Mouse (Mus musculus): ENCODE results near the gene Lgr6. TPM values are rescaled to one million over a fixed set of nuclear protein-coding genes. Genes with fewer than 3 reads are reported as not detected.

Lgr6 gene
- polyA plus RNA-seq, 2 experiments, result 3.2 to 8.3 TPM

DNA sequence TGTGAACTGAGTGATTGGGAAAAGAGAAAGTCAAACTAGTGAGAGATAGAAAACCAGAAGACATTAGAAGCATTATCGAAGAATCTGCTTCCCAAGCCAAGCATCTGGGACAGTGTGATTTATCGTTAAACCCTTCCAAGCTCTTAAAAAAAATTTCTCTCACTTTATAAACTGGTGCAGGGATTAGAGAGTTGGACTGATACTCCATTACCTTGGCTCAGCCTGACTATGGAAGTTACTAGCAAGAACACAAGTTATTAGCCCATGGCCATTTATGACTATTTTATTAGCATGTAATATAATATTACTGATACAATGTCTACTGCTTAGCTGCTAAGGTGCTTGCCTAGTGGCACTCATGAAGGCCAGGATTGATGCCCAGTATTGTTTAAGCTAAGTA lies 60.6 kb downstream of the Lgr6 start:
- H3K36me3 ChIP-seq (ENCODE audit: control insufficient read depth, insufficient read depth, low read length), result no peaks in the 10 kb centered on the region
- 68% methylated on average over 2 of the region's 2 CpGs for whole genome bisulfite sequencing
- H3K4me1 ChIP-seq (ENCODE audit: control insufficient read depth, insufficient read depth, low read length), result no peaks in the 10 kb centered on the region
- no peak for ATAC-seq (ENCODE audit: low FRiP score, low read depth)
- H3K9ac ChIP-seq (ENCODE audit: low read depth, low read length, severe bottlenecking), result no peak overlapping the region
- TF ChIP-seq POLR2A (IDR thresholded peaks at IDR 0.05; ENCODE audit: borderline replicate concordance, extremely low read depth, insufficient read depth, insufficient read length), result no peak
- no peak overlapping the region for H3K4me3 ChIP-seq (replicated peaks; ENCODE audit: low read length)
- no peaks in the 10 kb centered on the region for H3K27me3 ChIP-seq (ENCODE audit: control insufficient read depth, insufficient read depth, low read length)
- no peak for DNase-seq (ENCODE audit: low spot score)
- H3K27ac ChIP-seq (replicated peaks; ENCODE audit: low read depth, low read length), result no peak overlapping the region
- no peaks in the 10 kb centered on the region for H3K9me3 ChIP-seq (ENCODE audit: control insufficient read depth, low read length)
- H3K4me2 ChIP-seq (replicated peaks; ENCODE audit: low read depth, low read length, severe bottlenecking), result no peak overlapping the region

DNA sequence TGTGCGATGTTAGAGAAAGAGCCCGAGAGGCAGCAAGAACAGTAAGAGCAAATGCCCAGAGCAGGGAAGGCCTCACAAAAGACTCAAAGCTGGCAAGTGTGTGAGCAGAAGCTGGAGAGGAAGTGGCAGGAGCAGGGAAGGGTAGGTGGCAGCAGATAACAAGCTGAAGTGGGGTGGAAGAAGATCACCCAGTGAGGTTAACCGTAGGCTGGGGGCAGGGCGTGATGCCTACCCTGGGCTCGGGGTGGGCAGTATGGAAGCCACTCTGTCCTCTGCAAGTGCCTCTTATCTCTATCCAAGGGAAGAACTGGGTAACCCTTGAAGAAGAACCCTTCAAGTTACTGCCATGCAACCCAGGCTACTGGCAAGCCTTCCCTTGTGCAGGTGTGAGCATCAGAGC lies 68.8 kb downstream of the Lgr6 start:
- WGBS, result 92% methylated on average over 5 of the region's 5 CpGs
- H3K27me3 ChIP-seq (ENCODE audit: control insufficient read depth, insufficient read depth, low read length), result no peaks in the 10 kb centered on the region
- no peak overlapping the region for H3K4me3 ChIP-seq (replicated peaks; ENCODE audit: low read length)
- no peak overlapping the region for H3K4me2 ChIP-seq (replicated peaks; ENCODE audit: low read depth, low read length, severe bottlenecking)
- H3K27ac ChIP-seq (replicated peaks; ENCODE audit: low read depth, low read length), result no peak overlapping the region
- H3K36me3 ChIP-seq (ENCODE audit: control insufficient read depth, insufficient read depth, low read length), result no peaks in the 10 kb centered on the region
- no peak overlapping the region for H3K9ac ChIP-seq (ENCODE audit: low read depth, low read length, severe bottlenecking)
- H3K4me1 ChIP-seq (ENCODE audit: control insufficient read depth, insufficient read depth, low read length), result no peaks in the 10 kb centered on the region
- no peaks in the 10 kb centered on the region for H3K9me3 ChIP-seq (ENCODE audit: control insufficient read depth, low read length)
- TF ChIP-seq POLR2A (IDR thresholded peaks at IDR 0.05; ENCODE audit: borderline replicate concordance, extremely low read depth, insufficient read depth, insufficient read length), result no peak
- no peak for DNase-seq (ENCODE audit: low spot score)
- no peak for ATAC-seq (ENCODE audit: low FRiP score, low read depth)

DNA sequence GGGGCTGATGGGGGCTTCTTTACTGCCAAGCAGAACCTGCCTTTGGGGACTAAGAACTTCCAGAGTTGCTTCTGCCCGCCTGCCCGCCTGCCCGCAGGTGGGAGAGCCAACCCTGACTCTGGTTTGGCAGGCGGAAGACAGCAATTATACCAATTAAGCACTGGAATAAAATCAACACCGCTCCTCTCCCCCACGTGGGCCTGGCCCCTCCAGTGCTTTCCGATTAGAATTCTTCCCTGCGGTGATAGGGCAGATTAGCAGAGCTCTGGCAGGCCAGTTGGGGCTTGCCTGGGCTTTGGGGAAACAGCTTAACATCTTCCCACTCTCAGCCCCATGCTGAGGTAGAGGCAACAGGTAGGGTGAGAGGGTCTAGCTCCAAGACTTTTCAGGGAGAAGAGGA lies 72.4 kb downstream of the Lgr6 start:
- Histone ChIP-seq H3K4me1 (ENCODE audit: control insufficient read depth, insufficient read depth, low read length) (no peaks in the 10 kb centered on the region), H3K27me3 (ENCODE audit: control insufficient read depth, insufficient read depth, low read length) (no peaks in the 10 kb centered on the region), H3K36me3 (ENCODE audit: control insufficient read depth, insufficient read depth, low read length) (no peaks in the 10 kb centered on the region), H3K27ac (replicated peaks; ENCODE audit: low read depth, low read length) (no peak overlapping the region), H3K9ac (ENCODE audit: low read depth, low read length, severe bottlenecking) (no peak overlapping the region), H3K9me3 (ENCODE audit: control insufficient read depth, low read length) (no peaks in the 10 kb centered on the region), H3K4me2 (replicated peaks; ENCODE audit: low read depth, low read length, severe bottlenecking) (no peak overlapping the region), H3K4me3 (replicated peaks; ENCODE audit: low read length) (no peak overlapping the region)
- DNase-seq (ENCODE audit: low spot score) (no peak), ATAC-seq (ENCODE audit: low FRiP score, low read depth) (no peak)
- no peak for TF ChIP-seq POLR2A (IDR thresholded peaks at IDR 0.05; ENCODE audit: borderline replicate concordance, extremely low read depth, insufficient read depth, insufficient read length)
- 34% methylated on average over 8 of the region's 8 CpGs for WGBS

GRCm38 (mm10) chr1:135030121-135030520 lies 75.0 kb downstream of the Lgr6 start:
- no peaks in the 10 kb centered on the region for H3K4me1 ChIP-seq (ENCODE audit: control insufficient read depth, insufficient read depth, low read length)
- DNase-seq (ENCODE audit: low spot score) (no peak), ATAC-seq (ENCODE audit: low FRiP score, low read depth) (no peak)
- TF ChIP-seq POLR2A (IDR thresholded peaks at IDR 0.05; ENCODE audit: borderline replicate concordance, extremely low read depth, insufficient read depth, insufficient read length), result no peak
- H3K4me3 ChIP-seq (replicated peaks; ENCODE audit: low read length), result no peak overlapping the region
- H3K4me2 ChIP-seq (replicated peaks; ENCODE audit: low read depth, low read length, severe bottlenecking), result no peak overlapping the region
- H3K9ac ChIP-seq (ENCODE audit: low read depth, low read length, severe bottlenecking), result no peak overlapping the region
- 82% methylated on average over 2 of the region's 2 CpGs for WGBS
- H3K36me3 ChIP-seq (ENCODE audit: control insufficient read depth, insufficient read depth, low read length), result no peaks in the 10 kb centered on the region
- no peaks in the 10 kb centered on the region for H3K9me3 ChIP-seq (ENCODE audit: control insufficient read depth, low read length)
- H3K27me3 ChIP-seq (ENCODE audit: control insufficient read depth, insufficient read depth, low read length), result no peaks in the 10 kb centered on the region
- no peak overlapping the region for H3K27ac ChIP-seq (replicated peaks; ENCODE audit: low read depth, low read length)

DNA sequence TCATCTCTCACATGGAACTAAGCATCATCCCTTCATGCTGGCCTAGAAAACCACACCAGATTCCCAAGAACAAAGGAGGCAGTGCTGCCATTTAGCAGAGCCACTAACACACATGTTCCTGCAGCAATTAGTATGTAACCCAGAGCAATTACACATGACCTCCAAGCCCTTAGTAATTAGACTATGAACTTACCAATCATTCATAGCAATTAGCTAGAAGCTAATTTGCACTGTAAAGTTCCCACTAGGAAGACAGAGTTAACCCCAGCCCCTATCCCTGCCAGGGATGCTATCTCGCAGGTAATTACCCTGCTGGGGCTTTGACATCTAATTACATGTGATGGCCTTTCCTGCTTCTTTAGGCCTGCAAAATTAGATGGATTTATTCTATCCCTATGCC lies 78.8 kb downstream of the Lgr6 start:
- H3K9ac ChIP-seq (ENCODE audit: low read depth, low read length, severe bottlenecking), result no peak overlapping the region
- H3K4me3 ChIP-seq (replicated peaks; ENCODE audit: low read length), result no peak overlapping the region
- no peak for TF ChIP-seq POLR2A (IDR thresholded peaks at IDR 0.05; ENCODE audit: borderline replicate concordance, extremely low read depth, insufficient read depth, insufficient read length)
- no peaks in the 10 kb centered on the region for H3K27me3 ChIP-seq (ENCODE audit: control insufficient read depth, insufficient read depth, low read length)
- no peak for ATAC-seq (ENCODE audit: low FRiP score, low read depth)
- no peak overlapping the region for H3K27ac ChIP-seq (replicated peaks; ENCODE audit: low read depth, low read length)
- H3K4me2 ChIP-seq (replicated peaks; ENCODE audit: low read depth, low read length, severe bottlenecking), result no peak overlapping the region
- 0 out of 2 replicates have a peak, but pooled peaks cover 3% of the 10 kb centered on the region for H3K9me3 ChIP-seq (ENCODE audit: control insufficient read depth, low read length)
- WGBS, result 56% methylated on average over 1 of the region's 1 CpGs
- H3K36me3 ChIP-seq (ENCODE audit: control insufficient read depth, insufficient read depth, low read length), result no peaks in the 10 kb centered on the region
- H3K4me1 ChIP-seq (ENCODE audit: control insufficient read depth, insufficient read depth, low read length), result peaks cover 9% of the 10 kb centered on the region; the same call in 1 of the 2 replicates
- DNase-seq (ENCODE audit: low spot score), result no peak

DNA sequence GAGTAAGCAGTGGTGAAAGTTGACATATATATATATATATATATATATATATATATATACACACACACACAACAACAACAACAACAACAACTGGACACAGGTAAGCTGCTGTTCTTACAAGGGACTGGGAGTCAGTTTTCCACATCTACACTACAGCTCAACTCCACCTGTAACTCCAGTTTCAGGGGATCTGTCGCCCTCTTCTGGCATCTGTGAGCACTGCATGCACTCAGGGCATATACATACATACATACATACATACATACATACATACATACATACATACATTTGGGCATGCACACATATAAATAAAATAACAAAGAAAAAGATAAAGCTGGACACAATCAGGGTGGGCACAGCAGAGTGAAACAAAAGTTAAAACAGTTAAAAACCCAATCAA lies 81.5 kb downstream of the Lgr6 start:
- peaks cover 36% of the 10 kb centered on the region for H3K4me1 ChIP-seq (ENCODE audit: control insufficient read depth, insufficient read depth, low read length)
- WGBS, result 79% methylated on average over 1 of the region's 1 CpGs

More for the DNA sequence above, 81.5 kb downstream of the Lgr6 start:
- H3K27me3 ChIP-seq (ENCODE audit: control insufficient read depth, insufficient read depth, low read length), result 0 out of 2 replicates have a peak, but pooled peaks cover 2% of the 10 kb centered on the region
- H3K4me3 ChIP-seq (replicated peaks; ENCODE audit: low read length), result no peak overlapping the region
- no peak overlapping the region for H3K27ac ChIP-seq (replicated peaks; ENCODE audit: low read depth, low read length)
- no peak overlapping the region for H3K9ac ChIP-seq (ENCODE audit: low read depth, low read length, severe bottlenecking)
- no peak for TF ChIP-seq POLR2A (IDR thresholded peaks at IDR 0.05; ENCODE audit: borderline replicate concordance, extremely low read depth, insufficient read depth, insufficient read length)
- no peak for DNase-seq (ENCODE audit: low spot score)
- no peaks in the 10 kb centered on the region for H3K36me3 ChIP-seq (ENCODE audit: control insufficient read depth, insufficient read depth, low read length)
- no peak for ATAC-seq (ENCODE audit: low FRiP score, low read depth)
- no peak overlapping the region for H3K4me2 ChIP-seq (replicated peaks; ENCODE audit: low read depth, low read length, severe bottlenecking)
- H3K9me3 ChIP-seq (ENCODE audit: control insufficient read depth, low read length), result 0 out of 2 replicates have a peak, but pooled peaks cover 3% of the 10 kb centered on the region

Data from limb, embryonic 14.5 days (tissue).